Mouse (Mus musculus) liver, embryonic 14.5 days (tissue): Measurements from ENCODE around the gene Otx1.

Source experiments
- CTCF ChIP-seq: IDR thresholded peaks from 2 replicates; pipeline ENCODE4 v1.5.1; 2016; ENCODE audit warnings: antibody characterized with exemption, low read depth, control low read depth
- EP300 ChIP-seq: IDR thresholded peaks from 2 replicates; pipeline ENCODE4 v1.6.1; 2016; ENCODE audit warnings: antibody characterized with exemption, low read depth

GRCm38 (mm10) chr11:22007088-22007780 is 4.5 kb upstream of the Otx1 start:
- TF ChIP-seq CTCF (no peak), EP300 (no peak)
